Mouse (Mus musculus) spleen, adult 2 months (tissue): ENCODE data around the gene Sstr5. TPM values are rescaled to one million over a fixed set of nuclear protein-coding genes. Genes with fewer than 3 reads are reported as not detected.
A peak's percentile ranks its signal among the peaks of the same experiment; 100 is the strongest.

Source experiments
- DNase-seq, 2 experiments: peaks; one replicate each; pipeline versions ENCODE4 v3.0.0 to v3.0.0-alpha.2; 2012 to 2021; ENCODE audit warnings: low spot score in 2 of 2, low read depth in 1 of 2
- H3K27ac ChIP-seq: fragments of 200-500 bp; 2 replicates; pipeline ENCODE4 v1.5.1; 2012; ENCODE audit warnings: low read length, inconsistent platforms; ENCODE audit not compliant: insufficient read depth
- H3K27me3 ChIP-seq: fragments of 200-500 bp; 2 replicates; pipeline ENCODE4 v1.6.1; 2012; ENCODE audit warnings: mild to moderate bottlenecking, moderate library complexity, low read length, inconsistent platforms; ENCODE audit not compliant: control insufficient read depth, insufficient read depth
- H3K36me3 ChIP-seq: fragments of 200-500 bp; 2 replicates; pipeline ENCODE4 v1.6.1; 2012; ENCODE audit warnings: mild to moderate bottlenecking, low read length, inconsistent platforms; ENCODE audit not compliant: control insufficient read depth, insufficient read depth
- H3K4me1 ChIP-seq: fragments of 200-500 bp; 2 replicates; pipeline ENCODE4 v1.6.1; 2011; ENCODE audit warnings: inconsistent platforms; ENCODE audit not compliant: control insufficient read depth, insufficient read depth, insufficient read length
- H3K4me3 ChIP-seq: fragments of 200-500 bp; 2 replicates; pipeline ENCODE4 v1.5.1; 2011; ENCODE audit warnings: mild to moderate bottlenecking, inconsistent platforms; ENCODE audit not compliant: insufficient read depth, insufficient read length; ENCODE audit errors: extremely low read depth
- CTCF ChIP-seq: fragments of 200-500 bp; IDR thresholded peaks from 2 replicates; pipeline ENCODE4 v1.5.1; 2011; ENCODE audit warnings: mild to moderate bottlenecking, inconsistent platforms; ENCODE audit not compliant: insufficient read depth, insufficient read length, insufficient replicate concordance; ENCODE audit errors: extremely low read depth
- POLR2A ChIP-seq: fragments of 200-500 bp; IDR thresholded peaks from 2 replicates; pipeline ENCODE4 v1.6.1; 2011; ENCODE audit warnings: low read depth, low read length, inconsistent platforms
- WGBS: fragments of 180-500 bp; shearing (Covaris S2); methylation state at CpG from one replicate; pipeline ENCODE4 v1.1.7; 2018; 5-methylcytosine and 5-hydroxymethylcytosine counted together
- polyA plus RNA-seq: library from polyadenylated mRNA; depleted of rRNA; stranded (reverse); fragments of >200 nt; gene quantifications from 2 replicates; pipeline ENCODE4 v1.2.3, GENCODE M21; 2012

The Sstr5 gene
- polyA plus RNA-seq, 1 experiment: not detected

DNA sequence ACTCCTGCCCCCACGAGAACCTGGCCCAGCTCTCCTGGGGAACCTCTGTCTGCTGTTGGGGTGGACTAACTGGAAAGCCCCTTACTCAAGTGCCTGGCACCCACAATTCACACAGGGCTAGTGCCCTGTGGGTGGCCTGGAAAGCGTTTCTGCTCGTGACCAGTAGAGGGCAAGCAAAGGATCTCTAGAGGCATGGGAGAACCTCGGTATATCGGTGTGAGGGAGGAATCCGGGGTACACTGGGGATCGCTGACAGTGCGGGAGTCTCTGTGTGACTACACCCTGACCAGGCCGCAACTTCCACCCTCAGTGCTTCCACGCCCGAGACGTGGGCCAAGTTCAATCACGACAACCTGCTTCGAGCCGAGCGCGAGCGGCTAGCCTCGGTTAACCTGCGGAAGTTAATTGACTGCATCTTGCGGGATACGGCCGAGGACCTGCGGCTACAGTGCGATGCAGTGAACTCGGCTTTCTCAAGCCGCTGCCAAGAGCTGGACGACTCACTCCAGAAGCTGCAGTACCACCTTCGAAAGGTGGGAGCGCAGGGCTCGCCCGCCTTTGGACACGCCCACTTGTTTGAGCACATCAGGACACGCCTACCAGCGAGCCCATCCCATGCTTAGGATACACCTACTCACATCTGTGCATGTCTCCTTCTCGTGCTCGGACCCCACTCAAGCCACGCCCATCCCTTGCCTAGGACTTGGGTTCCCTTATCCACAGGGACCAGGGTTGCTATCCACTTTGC lies 22.6 kb downstream of the Sstr5 start:
- Histone ChIP-seq H3K36me3 (no peaks in the 10 kb centered on the region), H3K27me3 (no peaks in the 10 kb centered on the region), H3K27ac (no peak overlapping the region), H3K4me3 (peak overlapping the region; percentile 39; the same call in 1 of the 2 replicates), H3K4me1 (no peaks in the 10 kb centered on the region)
- TF ChIP-seq CTCF (peak; percentile 31; the same call in 1 of the 2 replicates), POLR2A (no peak)
- peak; percentile 36 to 45 for DNase-seq
- WGBS: 3% methylated on average over 38 of the region's 38 CpGs

DNA sequence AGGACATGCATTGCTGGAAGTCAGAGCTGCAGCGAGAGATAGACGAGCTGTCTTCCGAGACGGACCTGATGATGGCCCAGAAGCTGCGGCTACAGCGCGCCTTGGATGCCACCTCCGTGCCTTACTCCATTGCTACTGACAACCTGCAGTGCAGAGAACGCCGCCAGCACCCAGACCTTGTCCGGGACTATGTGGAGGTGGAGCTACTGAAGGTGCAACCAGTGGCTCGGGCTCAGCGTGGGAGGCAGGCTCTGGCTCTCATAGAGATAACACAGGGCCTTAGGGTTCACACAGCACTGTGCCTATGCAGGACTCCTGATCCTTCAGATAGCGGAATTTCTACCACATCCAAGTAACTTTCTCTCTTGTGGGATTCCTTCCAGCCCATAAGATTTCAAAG lies 25.0 kb downstream of the Sstr5 start:
- Histone ChIP-seq H3K4me3 (no peak overlapping the region), H3K27ac (no peak overlapping the region), H3K36me3 (no peaks in the 10 kb centered on the region), H3K4me1 (no peaks in the 10 kb centered on the region), H3K27me3 (no peaks in the 10 kb centered on the region)
- WGBS: 47% methylated on average over 14 of the region's 14 CpGs
- TF ChIP-seq POLR2A: no peak
- TF ChIP-seq CTCF: no peak
- DNase-seq: no peak

DNA sequence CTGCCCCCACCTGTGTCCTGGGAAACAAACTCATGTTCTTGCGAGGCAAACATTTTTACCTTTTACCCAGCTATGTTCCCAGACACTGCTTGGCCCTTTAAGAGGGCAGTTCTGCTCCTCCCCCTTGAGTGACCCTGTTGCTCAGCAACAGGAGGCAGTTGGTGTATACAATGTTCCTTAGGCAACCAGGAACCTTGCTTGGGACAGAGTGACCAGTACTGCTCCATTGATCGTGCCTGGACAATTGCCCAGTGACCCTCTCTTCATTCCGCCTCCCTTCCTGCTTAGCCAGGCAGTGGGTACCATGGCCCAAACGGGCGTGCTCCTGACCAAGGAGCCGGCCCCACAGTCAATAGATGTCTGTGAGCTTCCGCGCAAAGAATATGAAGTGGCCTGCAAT lies 25.7 kb downstream of the Sstr5 start:
- H3K27ac ChIP-seq: no peak overlapping the region
- no peaks in the 10 kb centered on the region for H3K36me3 ChIP-seq
- H3K27me3 ChIP-seq: no peaks in the 10 kb centered on the region
- no peak for DNase-seq
- TF ChIP-seq CTCF: no peak
- no peak for TF ChIP-seq POLR2A
- no peaks in the 10 kb centered on the region for H3K4me1 ChIP-seq
- 66% methylated on average over 8 of the region's 8 CpGs for WGBS
- no peak overlapping the region for H3K4me3 ChIP-seq

DNA sequence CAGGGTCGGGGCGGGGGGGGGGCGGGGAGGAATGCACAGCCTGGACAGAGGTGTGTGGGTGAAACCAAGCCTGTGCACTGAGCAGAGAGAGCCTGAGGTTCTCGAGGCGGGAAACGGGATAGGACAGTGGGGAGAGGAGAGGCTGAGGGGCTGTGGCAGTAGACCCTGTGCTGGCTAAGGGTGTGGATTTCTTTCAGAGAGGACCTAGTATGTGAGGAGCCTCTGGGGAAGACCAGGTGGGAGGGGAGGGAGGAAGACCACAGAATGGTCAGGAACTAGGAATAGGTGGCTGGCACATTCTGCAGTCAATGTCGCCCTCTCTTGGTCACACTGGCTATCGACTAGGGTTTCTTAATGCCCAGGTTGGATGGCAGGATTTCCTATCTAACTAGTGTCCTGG lies 27.3 kb downstream of the Sstr5 start:
- no peak overlapping the region for H3K27ac ChIP-seq
- TF ChIP-seq CTCF (peak; percentile 64; the same call in 1 of the 2 replicates), POLR2A (no peak)
- peak in 1 of 2 experiments; percentile 31 for DNase-seq
- no peaks in the 10 kb centered on the region for H3K27me3 ChIP-seq
- 35% methylated on average over 8 of the region's 8 CpGs for WGBS
- H3K4me3 ChIP-seq: no peak overlapping the region
- H3K4me1 ChIP-seq: no peaks in the 10 kb centered on the region
- H3K36me3 ChIP-seq: no peaks in the 10 kb centered on the region

DNA sequence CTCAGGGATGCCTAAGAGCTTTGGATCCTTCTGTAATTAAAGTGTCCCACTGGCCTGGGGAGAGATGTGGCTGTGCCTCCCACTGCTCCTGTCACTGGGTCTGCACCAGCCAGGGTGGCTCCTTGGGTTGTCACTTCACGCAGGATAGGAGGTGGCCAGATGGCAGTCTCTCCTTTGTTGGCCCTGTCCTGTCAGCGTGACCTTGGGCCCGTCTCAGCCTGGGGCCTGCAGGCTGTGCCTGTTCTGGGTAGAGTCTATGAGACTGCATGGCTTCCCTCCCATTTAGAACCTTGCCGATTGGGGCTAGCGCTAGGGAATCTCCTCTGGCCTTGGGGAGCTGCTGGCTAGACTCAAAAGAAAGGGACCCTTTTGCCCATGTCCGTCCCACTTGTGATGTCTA lies 28.8 kb downstream of the Sstr5 start:
- 68% methylated on average over 6 of the region's 6 CpGs for WGBS
- H3K4me1 ChIP-seq: no peaks in the 10 kb centered on the region
- H3K36me3 ChIP-seq: no peaks in the 10 kb centered on the region
- no peak overlapping the region for H3K27ac ChIP-seq
- H3K27me3 ChIP-seq: no peaks in the 10 kb centered on the region
- H3K4me3 ChIP-seq: no peak overlapping the region
- TF ChIP-seq POLR2A (no peak), CTCF (no peak)
- DNase-seq: no peak

DNA sequence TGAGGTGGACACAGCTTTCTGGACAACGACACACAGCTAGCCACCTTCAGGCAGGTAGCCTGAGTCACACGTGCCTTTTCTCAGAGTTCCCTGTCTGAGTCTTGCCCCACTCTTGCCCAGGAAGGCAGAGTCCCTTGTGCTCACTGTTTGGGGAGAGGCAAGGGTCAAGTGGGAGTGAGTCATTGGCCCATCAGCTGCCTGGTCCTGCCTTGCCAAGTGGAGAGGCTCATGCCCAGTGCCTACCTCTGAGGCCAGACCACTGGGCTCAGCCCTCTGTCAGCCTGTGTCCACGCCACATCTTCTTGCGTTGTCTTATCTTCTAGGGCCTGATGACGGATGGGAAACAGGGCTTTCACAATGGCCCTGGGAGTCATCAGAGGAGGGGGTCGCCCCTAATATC lies 29.3 kb downstream of the Sstr5 start:
- Histone ChIP-seq H3K36me3 (no peaks in the 10 kb centered on the region), H3K4me1 (no peaks in the 10 kb centered on the region), H3K27me3 (no peaks in the 10 kb centered on the region), H3K4me3 (no peak overlapping the region), H3K27ac (no peak overlapping the region)
- DNase-seq: no peak
- no peak for TF ChIP-seq POLR2A
- no peak for TF ChIP-seq CTCF
- WGBS: 53% methylated on average over 6 of the region's 6 CpGs

DNA sequence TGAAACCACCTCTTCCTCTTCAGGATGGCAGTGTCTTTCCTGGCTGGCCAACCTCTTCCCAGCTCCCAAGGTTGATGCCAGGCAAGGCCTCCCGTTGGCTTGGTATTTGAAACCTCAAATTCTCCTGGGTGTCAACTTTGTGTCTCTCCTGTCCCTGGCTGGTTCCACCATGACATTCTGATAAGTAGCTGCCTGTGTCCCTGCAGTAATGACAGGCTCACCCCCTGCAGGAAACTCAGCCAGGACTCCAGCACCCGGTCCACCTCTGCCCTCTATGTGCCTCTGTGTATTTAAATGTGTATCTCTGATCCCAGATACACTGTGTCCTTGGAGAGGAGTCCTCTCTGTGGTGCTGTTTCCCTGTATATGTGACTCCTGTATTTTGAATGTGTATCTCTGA lies 30.8 kb downstream of the Sstr5 start:
- no peaks in the 10 kb centered on the region for H3K4me1 ChIP-seq
- no peak for TF ChIP-seq POLR2A
- DNase-seq: no peak
- H3K36me3 ChIP-seq: no peaks in the 10 kb centered on the region
- H3K27me3 ChIP-seq: no peaks in the 10 kb centered on the region
- no peak overlapping the region for H3K4me3 ChIP-seq
- WGBS: 71% methylated on average over 2 of the region's 2 CpGs
- H3K27ac ChIP-seq: no peak overlapping the region
